Mouse (Mus musculus): ENCODE data around the gene Asic3.

DNA sequence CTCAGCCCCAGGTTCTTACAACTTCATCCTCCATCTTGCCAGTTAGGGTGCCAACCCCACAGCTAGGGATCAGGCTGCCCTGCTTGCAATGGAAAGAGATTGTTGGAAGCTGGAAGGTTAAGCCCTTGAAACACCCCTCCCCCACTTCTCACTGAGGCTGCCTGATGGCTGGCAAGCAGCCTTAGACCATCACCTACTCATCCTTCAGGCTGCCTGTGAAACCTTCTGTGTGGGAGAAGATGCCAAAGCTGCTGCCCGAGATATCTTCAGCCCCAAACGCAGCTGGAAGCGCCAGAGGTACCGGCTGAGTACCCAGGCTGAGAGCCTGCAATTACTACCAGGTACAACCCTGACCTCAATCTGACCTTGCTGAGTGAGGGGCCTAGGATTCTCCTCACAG is 33.7 kb upstream of the Asic3 start:
- no peak for TF ChIP-seq CTCF (IDR thresholded peaks at IDR 0.05; ENCODE audit: borderline replicate concordance, insufficient read depth, low read length)
- no peak for TF ChIP-seq POLR2A (IDR thresholded peaks at IDR 0.05; ENCODE audit: low read depth, low read length)

All from embryonic fibroblast, embryonic 13.5 days (primary cell).